Mouse (Mus musculus) ES-E14 (cell line): ENCODE results near the gene Zfp523. TPM values are rescaled to one million over a fixed set of nuclear protein-coding genes. Genes with fewer than 3 reads are reported as not detected.

Source experiments
- DNase-seq: peaks from one replicate; pipeline ENCODE4 v3.0.0-alpha.2; 2013; ENCODE audit warnings: low read depth, low spot score
- H3K27ac ChIP-seq: 2 replicates; pipeline ENCODE4 v1.5.1; 2012; ENCODE audit warnings: low read depth, mild to moderate bottlenecking, low read length, moderate library complexity, mixed read lengths; ENCODE audit not compliant: poor library complexity, insufficient read depth, severe bottlenecking
- H3K36me3 ChIP-seq: 2 replicates; pipeline ENCODE4 v1.6.1; 2012; ENCODE audit warnings: mild to moderate bottlenecking, low read length, moderate library complexity, mixed read lengths; ENCODE audit not compliant: control insufficient read depth, poor library complexity, insufficient read depth, severe bottlenecking
- H3K4me1 ChIP-seq, 2 experiments: fragments of 150-350 bp in 1 of 2; sonication (generic) in 1 of 2; 2 replicates each; pipeline ENCODE4 v1.6.1; 2012; ENCODE audit warnings: low read length in 2 of 2, mild to moderate bottlenecking in 1 of 2, mixed read lengths in 1 of 2; ENCODE audit not compliant: control insufficient read depth in 2 of 2, insufficient read depth in 2 of 2, poor library complexity in 1 of 2
- H3K4me3 ChIP-seq, 2 experiments: fragments of 150-350 bp in 1 of 2; sonication (generic) in 1 of 2; 2 replicates each; pipeline ENCODE4 v1.5.1; 2012; ENCODE audit warnings: low read length in 2 of 2, low read depth in 1 of 2, mild to moderate bottlenecking in 1 of 2, mixed read lengths in 1 of 2; ENCODE audit not compliant: insufficient read depth in 1 of 2, poor library complexity in 1 of 2, severe bottlenecking in 1 of 2
- H3K9ac ChIP-seq: 2 replicates; pipeline ENCODE4 v1.6.1; 2012; ENCODE audit warnings: low read depth, mild to moderate bottlenecking, low read length, mixed read lengths; ENCODE audit not compliant: poor library complexity, insufficient read depth, severe bottlenecking
- H3K9me3 ChIP-seq: fragments of 150-350 bp; sonication (generic); 2 replicates; pipeline ENCODE4 v1.6.1; 2012; ENCODE audit warnings: low read depth, mild to moderate bottlenecking, low read length; ENCODE audit not compliant: control insufficient read depth, insufficient read depth
- CHD2 ChIP-seq: IDR thresholded peaks from 2 replicates; pipeline ENCODE4 v1.6.1; 2014; ENCODE audit warnings: mild to moderate bottlenecking, low read depth, low read length, inconsistent platforms
- HCFC1 ChIP-seq: IDR thresholded peaks from 2 replicates; pipeline ENCODE4 v1.6.1; 2012; ENCODE audit warnings: low read length, inconsistent platforms, borderline replicate concordance; ENCODE audit not compliant: insufficient read depth
- MAFK ChIP-seq: IDR thresholded peaks from 2 replicates; pipeline ENCODE4 v1.6.1; 2014; ENCODE audit warnings: mild to moderate bottlenecking, low read depth, low read length, inconsistent platforms; ENCODE audit not compliant: insufficient read depth
- ZC3H11A ChIP-seq: IDR thresholded peaks from 2 replicates; pipeline ENCODE4 v1.6.1; 2012; ENCODE audit warnings: low read depth, mild to moderate bottlenecking, inconsistent platforms, low read length, borderline replicate concordance
- ZNF384 ChIP-seq: IDR thresholded peaks from 2 replicates; pipeline ENCODE4 v1.6.1; 2012; ENCODE audit warnings: low read depth, low read length, inconsistent platforms
- in situ Hi-C, 2 experiments: fragments of 600-800 bp; cut with MboI; formaldehyde crosslinking; loops; one replicate each; pipeline ENCODE4 v1.15.1; 2025; ENCODE audit warnings: low sequenced_read_pairs in 2 of 2, inconsistent platforms in 1 of 2; ENCODE audit not compliant: unreplicated experiment in 2 of 2
- total RNA-seq: library from RNA; depleted of rRNA; stranded (reverse); fragments of 300-350 nt; gene quantifications from 2 replicates; pipeline ENCODE4 v1.2.3, GENCODE M21; 2012

The Zfp523 gene
- total RNA-seq, 1 experiment: 11.4 TPM

- no peaks in the 10 kb centered on the region for H3K9me3 ChIP-seq
- H3K27ac ChIP-seq: no peak overlapping the region
- TF ChIP-seq MAFK (no peak), ZNF384 (no peak), CHD2 (no peak), HCFC1 (no peak), ZC3H11A (no peak)
- no peak for DNase-seq
- peaks cover 8 to 29% of the 10 kb centered on the region in 2 experiments; a peak in 3 of 4 replicates for H3K4me1 ChIP-seq
- peaks cover 13% of the 10 kb centered on the region; the same call in 1 of the 2 replicates for H3K36me3 ChIP-seq
- no peak overlapping the region for H3K9ac ChIP-seq
- no peak overlapping the region for H3K4me3 ChIP-seq
- in situ Hi-C loops: no loop called here
Observed at GRCm38 (mm10) chr17:28235982-28236635, 59.2 kb downstream of the Zfp523 start.

- Histone ChIP-seq H3K9ac (no peak overlapping the region), H3K9me3 (no peaks in the 10 kb centered on the region), H3K27ac (no peak overlapping the region), H3K4me1 (peaks cover 3 to 25% of the 10 kb centered on the region in 2 experiments; a peak in 3 of 4 replicates), H3K4me3 (no peak overlapping the region), H3K36me3 (peaks cover 17% of the 10 kb centered on the region; the same call in 1 of the 2 replicates)
- no peak for DNase-seq
- TF ChIP-seq ZNF384 (no peak), MAFK (peak; percentile 76)
- in situ Hi-C loops: no loop called here
Observed at GRCm38 (mm10) chr17:28236636-28237015, 59.7 kb downstream of the Zfp523 start.

GRCm38 (mm10) chr17:28237362-28237761, 60.4 kb downstream of the Zfp523 start:
- Histone ChIP-seq H3K4me3 (no peak overlapping the region), H3K9ac (no peak overlapping the region), H3K9me3 (no peaks in the 10 kb centered on the region), H3K36me3 (peaks cover 20% of the 10 kb centered on the region), H3K27ac (no peak overlapping the region), H3K4me1 (peaks cover 0 to 21% of the 10 kb centered on the region in 2 experiments; a peak in 1 of 4 replicates)
- DNase-seq: no peak
- in situ Hi-C loops: no loop called here
- no peak for TF ChIP-seq CHD2
- no peak for TF ChIP-seq HCFC1
- no peak for TF ChIP-seq ZNF384
- TF ChIP-seq MAFK: no peak
- no peak for TF ChIP-seq ZC3H11A

- Histone ChIP-seq H3K36me3 (peaks cover 20% of the 10 kb centered on the region), H3K9ac (no peak overlapping the region), H3K9me3 (no peaks in the 10 kb centered on the region), H3K4me1 (peaks cover 0 to 21% of the 10 kb centered on the region in 2 experiments; a peak in 1 of 4 replicates), H3K4me3 (no peak overlapping the region), H3K27ac (no peak overlapping the region)
- TF ChIP-seq HCFC1: no peak
- TF ChIP-seq CHD2: no peak
- TF ChIP-seq MAFK: no peak
- no peak for TF ChIP-seq ZNF384
- no peak for TF ChIP-seq ZC3H11A
- no peak for DNase-seq
- in situ Hi-C loops: no loop called here
Observed at GRCm38 (mm10) chr17:28237874-28238273, 60.9 kb downstream of the Zfp523 start.

- no peaks in the 10 kb centered on the region for H3K9me3 ChIP-seq
- TF ChIP-seq HCFC1 (no peak), CHD2 (no peak), ZNF384 (no peak), ZC3H11A (no peak), MAFK (no peak)
- H3K36me3 ChIP-seq: peaks cover 22% of the 10 kb centered on the region
- DNase-seq: no peak
- H3K9ac ChIP-seq: no peak overlapping the region
- in situ Hi-C loops: no loop called here
- no peak overlapping the region for H3K4me3 ChIP-seq
- H3K4me1 ChIP-seq: peaks cover 0 to 26% of the 10 kb centered on the region in 2 experiments; a peak in 2 of 4 replicates
- H3K27ac ChIP-seq: no peak overlapping the region
Observed at GRCm38 (mm10) chr17:28240846-28241245, 63.9 kb downstream of the Zfp523 start.
